Mouse (Mus musculus) CH12.LX (cell line): ENCODE data around the gene Smim24. TPM values are rescaled to one million over a fixed set of nuclear protein-coding genes. Genes with fewer than 3 reads are reported as not detected.

Experiments
- DNase-seq: peaks from one replicate; pipeline ENCODE4 v3.0.0-alpha.2; 2013; ENCODE audit errors: extremely low read depth
- H3K27ac ChIP-seq: 2 replicates; pipeline ENCODE4 v1.5.1; 2012; ENCODE audit warnings: low read depth, mild to moderate bottlenecking, control low read depth, moderate library complexity; ENCODE audit not compliant: insufficient read depth
- H3K27me3 ChIP-seq: replicated peaks from 2 replicates; pipeline ENCODE3; 2012; ENCODE audit warnings: inconsistent platforms
- H3K36me3 ChIP-seq, 2 experiments: replicated peaks in 1 of 2; 2 replicates each; pipeline versions ENCODE3 to v1.6.1; 2012; ENCODE audit warnings: inconsistent platforms in 1 of 2, low read length in 1 of 2, mild to moderate bottlenecking in 1 of 2, mixed read lengths in 1 of 2, moderate library complexity in 1 of 2; ENCODE audit not compliant: control insufficient read depth in 1 of 2, insufficient read depth in 1 of 2
- H3K4me1 ChIP-seq, 2 experiments: 2 replicates each; pipeline ENCODE4 v1.6.1; 2012; ENCODE audit warnings: inconsistent platforms in 1 of 2, moderate library complexity in 1 of 2; ENCODE audit not compliant: insufficient read depth in 2 of 2, control insufficient read depth in 1 of 2
- H3K4me2 ChIP-seq: 2 replicates; pipeline ENCODE4 v1.6.1; 2012; ENCODE audit warnings: low read depth, mild to moderate bottlenecking, control low read depth; ENCODE audit not compliant: poor library complexity, insufficient read depth, severe bottlenecking
- H3K4me3 ChIP-seq, 3 experiments: fragments of 150-350 bp in 1 of 3; sonication (generic) in 1 of 3; replicated peaks in 1 of 3; 2 replicates each; pipeline versions ENCODE3 to v1.5.1; 2011 to 2012; ENCODE audit warnings: low read depth in 2 of 3, low read length in 2 of 3, mild to moderate bottlenecking in 2 of 3, moderate library complexity in 2 of 3, control low read depth in 1 of 3, improper control_type of control experiment in 1 of 3, inconsistent platforms in 1 of 3, mixed read lengths in 1 of 3; ENCODE audit not compliant: poor library complexity in 1 of 3
- H3K79me2 ChIP-seq: replicated peaks from 2 replicates; pipeline ENCODE4 v1.6.1; 2012; ENCODE audit warnings: mild to moderate bottlenecking, moderate library complexity; ENCODE audit not compliant: control insufficient read depth, poor library complexity, insufficient read depth, severe bottlenecking; ENCODE audit errors: extremely low read depth
- H3K9ac ChIP-seq: 2 replicates; pipeline ENCODE4 v1.6.1; 2012; ENCODE audit warnings: low read depth, mild to moderate bottlenecking, control low read depth, moderate library complexity; ENCODE audit not compliant: insufficient read depth
- H3K9me3 ChIP-seq: replicated peaks from 2 replicates; pipeline ENCODE3; 2012; ENCODE audit warnings: low read length, inconsistent platforms, mixed read lengths
- BHLHE40 ChIP-seq: IDR thresholded peaks from 2 replicates; pipeline ENCODE4 v1.6.1; 2011; ENCODE audit warnings: mild to moderate bottlenecking, low read depth, low read length, improper control_type of control experiment
- CHD1 ChIP-seq: IDR thresholded peaks from 2 replicates; pipeline ENCODE4 v1.6.1; 2012; ENCODE audit warnings: low read depth, low read length, improper control_type of control experiment, inconsistent platforms
- CHD2 ChIP-seq: IDR thresholded peaks from 2 replicates; pipeline ENCODE4 v1.6.1; 2011; ENCODE audit warnings: low read length, improper control_type of control experiment
- E2F4 ChIP-seq: IDR thresholded peaks from 2 replicates; pipeline ENCODE4 v1.6.1; 2011; ENCODE audit warnings: low read depth, low read length, improper control_type of control experiment; ENCODE audit not compliant: insufficient replicate concordance
- EP300 ChIP-seq: IDR thresholded peaks from 2 replicates; pipeline ENCODE4 v1.6.1; 2011; ENCODE audit warnings: low read length, improper control_type of control experiment
- ETS1 ChIP-seq: conservative IDR thresholded peaks from 2 replicates; pipeline ENCODE4 v1.6.1; 2012; ENCODE audit warnings: low read depth, mild to moderate bottlenecking, inconsistent platforms, low read length, improper control_type of control experiment, moderate library complexity
- GABPA ChIP-seq: IDR thresholded peaks from 2 replicates; pipeline ENCODE4 v1.6.1; 2012; ENCODE audit warnings: low read depth, low read length, improper control_type of control experiment, inconsistent platforms; ENCODE audit not compliant: insufficient replicate concordance
- HCFC1 ChIP-seq: IDR thresholded peaks from 2 replicates; pipeline ENCODE4 v1.6.1; 2012; ENCODE audit warnings: low read depth, mild to moderate bottlenecking, inconsistent platforms, low read length, improper control_type of control experiment
- JUND ChIP-seq: conservative IDR thresholded peaks from 2 replicates; pipeline ENCODE4 v1.6.1; 2011; ENCODE audit warnings: low read depth, low read length, improper control_type of control experiment
- KAT2A ChIP-seq: IDR thresholded peaks from 2 replicates; pipeline ENCODE4 v1.6.1; 2012; ENCODE audit warnings: low read length, improper control_type of control experiment, inconsistent platforms; ENCODE audit not compliant: insufficient replicate concordance
- MAFK ChIP-seq: IDR thresholded peaks from 2 replicates; pipeline ENCODE4 v1.6.1; 2011; ENCODE audit warnings: low read length, improper control_type of control experiment; ENCODE audit not compliant: insufficient replicate concordance
- MAX ChIP-seq: IDR thresholded peaks from 2 replicates; pipeline ENCODE4 v1.6.1; 2011; ENCODE audit warnings: low read length, improper control_type of control experiment
- MAZ ChIP-seq: IDR thresholded peaks from 2 replicates; pipeline ENCODE4 v1.6.1; 2012; ENCODE audit warnings: low read depth, mild to moderate bottlenecking, inconsistent platforms, low read length, improper control_type of control experiment, moderate library complexity
- MEF2A ChIP-seq: IDR thresholded peaks from 2 replicates; pipeline ENCODE4 v1.6.1; 2014; ENCODE audit warnings: low read depth, mild to moderate bottlenecking, inconsistent platforms, low read length, improper control_type of control experiment, borderline replicate concordance
- MXI1 ChIP-seq: IDR thresholded peaks from 2 replicates; pipeline ENCODE4 v1.6.1; 2011; ENCODE audit warnings: mild to moderate bottlenecking, low read depth, low read length, improper control_type of control experiment
- MYC ChIP-seq: IDR thresholded peaks from 2 replicates; pipeline ENCODE4 v1.6.1; 2011; ENCODE audit warnings: low read depth, mild to moderate bottlenecking, improper control_type of control experiment, low read length
- NELFE ChIP-seq: IDR thresholded peaks from 2 replicates; pipeline ENCODE4 v1.6.1; 2011; ENCODE audit warnings: low read depth, low read length, improper control_type of control experiment
- NRF1 ChIP-seq: IDR thresholded peaks from 2 replicates; pipeline ENCODE4 v1.6.1; 2014; ENCODE audit warnings: low read depth, mild to moderate bottlenecking, inconsistent platforms, low read length, improper control_type of control experiment, moderate library complexity
- PAX5 ChIP-seq: IDR thresholded peaks from 2 replicates; pipeline ENCODE4 v1.6.1; 2012; ENCODE audit warnings: low read length, inconsistent platforms, mixed read lengths
- POLR2A ChIP-seq: IDR thresholded peaks from 2 replicates; pipeline ENCODE4 v1.6.1; 2011; ENCODE audit warnings: low read depth, mild to moderate bottlenecking, improper control_type of control experiment, low read length
- RCOR1 ChIP-seq: conservative IDR thresholded peaks from 2 replicates; pipeline ENCODE4 v1.6.1; 2012; ENCODE audit warnings: low read depth, mild to moderate bottlenecking, inconsistent platforms, low read length, improper control_type of control experiment
- SIN3A ChIP-seq: IDR thresholded peaks from 2 replicates; pipeline ENCODE4 v1.6.1; 2012; ENCODE audit warnings: low read length, improper control_type of control experiment, inconsistent platforms
- TBP ChIP-seq: conservative IDR thresholded peaks from 2 replicates; pipeline ENCODE4 v1.6.1; 2011; ENCODE audit warnings: low read depth, low read length, improper control_type of control experiment
- TCF12 ChIP-seq: IDR thresholded peaks from 2 replicates; pipeline ENCODE4 v1.6.1; 2014; ENCODE audit warnings: low read depth, mild to moderate bottlenecking, inconsistent platforms, low read length, improper control_type of control experiment
- UBTF ChIP-seq: IDR thresholded peaks from 2 replicates; pipeline ENCODE4 v1.6.1; 2012; ENCODE audit warnings: low read depth, mild to moderate bottlenecking, inconsistent platforms, low read length, improper control_type of control experiment, moderate library complexity
- USF1 ChIP-seq: IDR thresholded peaks from 2 replicates; pipeline ENCODE4 v1.6.1; 2014; ENCODE audit warnings: low read depth, mild to moderate bottlenecking, inconsistent platforms, low read length, improper control_type of control experiment
- ZC3H11A ChIP-seq: IDR thresholded peaks from 2 replicates; pipeline ENCODE4 v1.6.1; 2012; ENCODE audit warnings: low read depth, mild to moderate bottlenecking, inconsistent platforms, low read length, improper control_type of control experiment
- ZKSCAN1 ChIP-seq: IDR thresholded peaks from 2 replicates; pipeline ENCODE4 v1.6.1; 2012; ENCODE audit warnings: low read depth, inconsistent platforms, low read length, improper control_type of control experiment, borderline replicate concordance
- ZMIZ1 ChIP-seq: IDR thresholded peaks from 2 replicates; pipeline ENCODE4 v1.6.1; 2012; ENCODE audit warnings: low read depth, mild to moderate bottlenecking, inconsistent platforms, low read length, improper control_type of control experiment
- dilution Hi-C: fragments of 300-500 bp; cut with MboI; formaldehyde crosslinking; loops from 2 replicates; pipeline ENCODE4 v1.14.3; 2020; ENCODE audit warnings: low sequenced_read_pairs; ENCODE audit not compliant: extremely low pct_unique_long_range_greater_than_20kb, extremely low pct_ligation_motif_present
- in situ Hi-C: fragments of 300-500 bp; cut with MboI; formaldehyde crosslinking; loops from 3 replicates; pipeline ENCODE4 v1.14.3; 2019; ENCODE audit warnings: low sequenced_read_pairs, low pct_ligation_motif_present, low pct_unique_long_range_greater_than_20kb, mixed read lengths
- polyA plus RNA-seq: library from polyadenylated mRNA; unstranded; fragments of >175 nt; gene quantifications from 2 replicates; pipeline ENCODE4 v1.2.1, GENCODE M21; 2012; ENCODE audit warnings: low read depth; ENCODE audit not compliant: insufficient read length
- total RNA-seq, 2 experiments: library from RNA; depleted of rRNA; stranded (reverse); fragments of 300-350 nt in 1 of 2; fragments of >200 nt in 1 of 2; gene quantifications; 2 replicates each; pipeline ENCODE4 v1.2.3; 2012 to 2014

Gene Smim24
- total and polyA plus RNA-seq, 3 experiments: 0.13 to 0.64 TPM; not detected in 1

- peak; percentile 87 for TF ChIP-seq HCFC1
- peak; percentile 56; the same call in 1 of the 2 replicates for TF ChIP-seq ZMIZ1
- TF ChIP-seq USF1: peak; percentile 6; the same call in 1 of the 2 replicates
- TF ChIP-seq CHD1: no peak
- no peak for TF ChIP-seq ZKSCAN1
- peak; percentile 81; the same call in 1 of the 2 replicates for TF ChIP-seq CHD2
- peak; percentile 65 for TF ChIP-seq POLR2A
- no peak for TF ChIP-seq PAX5
- no peak for TF ChIP-seq JUND
- TF ChIP-seq GABPA: no peak
- TF ChIP-seq MAZ: peak; percentile 49; the same call in 1 of the 2 replicates
Observed at GRCm38 (mm10) chr10:81350351-81351063, 42.3 kb upstream of the Smim24 start, which contains the start of gene Hmg20b (continued).

GRCm38 (mm10) chr10:81351678-81352291 lies 41.1 kb upstream of the Smim24 start:
- TF ChIP-seq HCFC1 (peak; percentile 28; the same call in 1 of the 2 replicates), ETS1 (no peak; the same call in 1 of the 2 replicates), USF1 (no peak), ZMIZ1 (no peak), NRF1 (no peak), MEF2A (0 out of 2 replicates have a peak, but pooled peaks have one; percentile 28), RCOR1 (no peak), ZC3H11A (no peak), KAT2A (no peak), UBTF (no peak), TBP (0 out of 2 replicates have a peak, but pooled peaks have one; percentile 39), SIN3A (peak; percentile 62), EP300 (peak; percentile 22; the same call in 1 of the 2 replicates), NELFE (peak; percentile 40; the same call in 1 of the 2 replicates), MAX (peak; percentile 83), BHLHE40 (peak; percentile 71), POLR2A (peak; percentile 56), MAFK (no peak), E2F4 (no peak), ZKSCAN1 (0 out of 2 replicates have a peak, but pooled peaks have one; percentile 34), MXI1 (peak; percentile 59; the same call in 1 of the 2 replicates), TCF12 (0 out of 2 replicates have a peak, but pooled peaks have one; percentile 41), MAZ (peak; percentile 82; the same call in 1 of the 2 replicates), MYC (0 out of 2 replicates have a peak, but pooled peaks have one; percentile 10)
- in situ Hi-C loops: loop anchor here (10.0 kb wide), 1 partner anchor 157 kb away; no protein-coding TSS in a partner anchor

More at GRCm38 (mm10) chr10:81351678-81352291, 41.1 kb upstream of the Smim24 start:
- Histone ChIP-seq H3K36me3 (peaks cover 16 to 21% of the 10 kb centered on the region in 2 experiments), H3K9me3 (no peaks in the 10 kb centered on the region), H3K4me3 (peak overlapping the region in 2 of 3 experiments; percentile 15 to 32), H3K9ac (peak overlapping the region; percentile 2; the same call in 1 of the 2 replicates), H3K79me2 (no peaks in the 10 kb centered on the region), H3K27me3 (no peaks in the 10 kb centered on the region), H3K27ac (no peak overlapping the region), H3K4me1 (peaks cover 13 to 49% of the 10 kb centered on the region in 2 experiments), H3K4me2 (peak overlapping the region; percentile 54)
- DNase-seq: peak; percentile 75
- dilution Hi-C loops: no loop called here
